Mouse (Mus musculus) cortical plate, adult 2 months (tissue): Measurements from ENCODE around the gene Snx18.

Experiments
- CTCF ChIP-seq: fragments of 200-500 bp; IDR thresholded peaks from 2 replicates; pipeline ENCODE4 v1.5.1; 2011; ENCODE audit warnings: mild to moderate bottlenecking, control low read depth, low read length; ENCODE audit not compliant: insufficient read depth; ENCODE audit errors: extremely low read depth
- POLR2A ChIP-seq: fragments of 200-500 bp; IDR thresholded peaks from 2 replicates; pipeline ENCODE4 v1.6.1; 2011; ENCODE audit warnings: mild to moderate bottlenecking, low read length, control low read depth; ENCODE audit not compliant: insufficient read depth; ENCODE audit errors: extremely low read depth

GRCm38 (mm10) chr13:113627601-113628000 lies 9.2 kb upstream of the Snx18 start:
- TF ChIP-seq CTCF (no peak), POLR2A (no peak)
